Mouse (Mus musculus) lung, postnatal 25 days (tissue): Measurements from ENCODE around the gene Col27a1.

Experiments used
- DNase-seq: peaks from one replicate; pipeline ENCODE4 v3.0.0; 2022; ENCODE audit warnings: low spot score

Col27a1 gene

DNA sequence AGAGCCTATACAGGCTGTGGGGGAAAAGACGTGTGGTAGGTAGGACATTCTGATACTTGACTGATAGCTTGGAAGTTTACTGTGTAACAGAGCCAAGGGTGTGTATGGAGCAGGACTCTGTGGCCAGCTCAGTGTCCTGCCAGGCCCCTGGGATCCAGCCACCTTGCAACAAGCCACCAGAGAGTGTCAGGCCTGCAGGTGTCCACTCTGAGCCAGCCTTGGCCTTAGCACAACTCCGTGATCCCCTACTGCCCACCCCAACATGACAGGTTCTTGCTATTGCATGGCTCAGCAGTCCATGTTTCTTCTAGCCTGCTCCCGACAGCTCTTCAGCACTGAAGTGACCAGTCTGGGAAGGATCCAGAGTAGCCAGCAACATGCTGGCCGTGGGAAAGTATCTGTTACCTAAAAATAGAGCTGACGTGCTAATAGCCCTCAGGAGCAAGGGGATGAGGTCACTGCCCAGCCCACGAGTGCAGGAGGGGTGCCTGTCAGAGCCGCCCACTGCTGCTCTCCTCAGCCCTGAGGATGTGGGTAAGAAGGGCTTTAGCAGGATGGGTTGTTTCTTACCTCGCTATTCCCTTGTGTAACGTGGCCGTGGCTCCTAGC lies 96.5 kb downstream of the Col27a1 start:
- peak; percentile 44 for DNase-seq

DNA sequence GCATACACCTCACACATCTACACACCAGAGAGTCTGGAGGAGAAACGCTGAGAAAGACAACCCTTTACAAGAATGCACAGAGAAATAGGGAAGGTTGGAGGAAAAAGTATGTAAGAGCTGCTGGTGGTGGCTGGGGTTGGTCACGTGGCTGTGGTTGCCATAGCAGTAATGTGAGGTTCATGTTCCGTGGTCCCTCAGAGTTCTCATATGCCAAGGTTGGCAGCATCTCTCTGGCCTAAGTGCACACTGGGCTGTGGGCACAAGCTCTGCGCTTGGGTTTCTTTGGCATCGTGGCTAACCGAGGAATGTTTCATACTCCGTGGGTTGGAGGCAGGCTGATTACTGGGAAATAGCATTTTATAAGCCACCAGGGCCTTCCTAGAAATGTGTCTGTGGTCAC lies 97.6 kb downstream of the Col27a1 start:
- DNase-seq = no peak

DNA sequence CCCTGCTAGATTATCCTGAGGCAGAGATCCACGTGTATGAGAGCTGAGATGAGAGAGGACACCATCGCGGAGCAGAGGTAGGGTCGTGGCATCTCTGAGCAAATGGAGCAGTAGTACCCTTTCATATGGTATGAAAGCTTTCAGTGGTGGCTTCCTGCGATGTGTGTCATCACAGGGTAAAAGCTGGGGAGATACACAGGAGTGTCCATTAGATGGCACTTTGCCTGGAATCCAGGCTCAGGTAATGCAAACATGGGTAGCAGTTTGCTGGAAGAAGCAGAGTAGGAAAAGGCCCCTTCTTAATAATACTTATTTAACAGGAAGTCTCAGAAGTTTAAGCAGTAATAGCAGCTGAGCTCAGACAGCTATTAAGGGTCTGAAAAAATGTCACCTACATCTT lies 100.3 kb downstream of the Col27a1 start:
- DNase-seq = no peak

DNA sequence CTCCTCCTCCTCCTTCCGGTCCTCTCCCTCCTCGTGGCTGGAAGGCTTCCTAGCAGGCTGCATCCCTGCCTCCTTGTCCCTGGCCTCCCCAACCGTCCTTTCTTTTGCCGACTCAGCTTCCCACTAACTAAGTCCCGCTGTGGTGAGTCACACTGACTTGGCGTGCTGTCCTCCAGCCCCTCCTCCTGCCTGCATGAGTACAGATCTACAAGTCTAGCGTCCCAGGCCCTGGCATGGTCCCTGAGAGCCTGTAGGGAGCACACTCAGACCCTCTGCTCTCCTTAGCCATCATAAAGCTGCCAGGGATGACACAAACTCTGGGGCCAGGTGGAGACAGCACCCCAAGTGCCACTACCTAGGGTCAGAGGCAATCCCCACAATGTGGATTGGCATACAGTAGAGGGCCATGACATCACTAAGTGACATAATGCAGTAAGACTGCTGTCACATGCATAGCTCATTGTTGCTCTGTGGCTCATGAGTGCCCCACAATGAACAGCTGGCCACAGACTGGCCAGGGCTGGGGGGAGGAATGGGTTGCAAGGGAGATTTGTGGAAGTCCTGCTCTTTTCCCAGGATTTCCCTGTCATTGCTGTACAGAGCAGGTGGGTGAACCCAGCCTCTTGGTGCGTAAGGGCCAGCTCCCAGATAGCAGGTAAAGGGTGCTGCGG lies 102.4 kb downstream of the Col27a1 start:
- peak; percentile 7 for DNase-seq

DNA sequence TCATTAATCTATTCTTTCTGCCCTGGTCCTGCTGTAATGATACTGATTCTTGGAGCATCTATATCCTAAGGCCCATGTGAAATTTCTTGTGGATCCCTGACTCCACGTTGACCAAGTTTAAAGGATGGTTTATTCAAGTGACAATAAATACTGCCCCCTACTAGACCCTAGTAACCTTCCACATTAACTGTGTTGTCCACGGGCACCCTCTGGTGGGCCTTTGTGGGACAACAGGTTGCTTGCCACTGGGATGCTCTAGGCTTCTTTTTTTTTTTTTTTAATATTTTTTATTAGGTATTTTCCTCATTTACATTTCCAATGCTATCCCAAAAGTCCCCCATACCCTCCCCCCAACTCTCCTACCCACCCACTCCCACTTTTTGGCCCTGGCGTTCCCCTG lies 105.8 kb downstream of the Col27a1 start:
- peak; percentile 25 for DNase-seq

DNA sequence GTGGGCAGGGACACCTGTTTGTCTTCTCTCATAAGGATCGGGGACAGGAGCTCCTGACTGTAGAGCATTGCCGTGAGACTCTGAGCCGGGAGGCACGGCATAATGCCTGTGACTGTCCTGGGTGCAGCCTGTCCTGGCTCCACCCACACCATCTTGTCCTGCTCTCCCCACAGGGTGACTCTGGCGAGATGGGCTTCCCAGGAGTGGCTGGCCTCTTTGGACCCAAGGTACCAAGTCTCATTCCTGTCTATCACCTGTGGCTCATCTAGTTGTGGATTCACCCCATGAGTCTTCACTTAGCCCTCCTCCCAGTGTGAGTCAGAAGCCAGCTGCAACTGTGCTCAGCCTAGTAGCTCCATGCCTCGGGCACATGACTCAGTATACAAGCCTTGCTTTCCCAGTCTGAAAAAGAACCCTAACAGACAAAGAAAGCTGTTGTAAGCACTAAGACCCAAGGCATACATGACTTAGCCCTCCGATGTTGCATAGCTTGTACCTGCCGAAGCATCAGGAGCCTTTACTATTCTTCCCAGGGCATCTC lies 109.5 kb downstream of the Col27a1 start:
- DNase-seq = no peak

DNA sequence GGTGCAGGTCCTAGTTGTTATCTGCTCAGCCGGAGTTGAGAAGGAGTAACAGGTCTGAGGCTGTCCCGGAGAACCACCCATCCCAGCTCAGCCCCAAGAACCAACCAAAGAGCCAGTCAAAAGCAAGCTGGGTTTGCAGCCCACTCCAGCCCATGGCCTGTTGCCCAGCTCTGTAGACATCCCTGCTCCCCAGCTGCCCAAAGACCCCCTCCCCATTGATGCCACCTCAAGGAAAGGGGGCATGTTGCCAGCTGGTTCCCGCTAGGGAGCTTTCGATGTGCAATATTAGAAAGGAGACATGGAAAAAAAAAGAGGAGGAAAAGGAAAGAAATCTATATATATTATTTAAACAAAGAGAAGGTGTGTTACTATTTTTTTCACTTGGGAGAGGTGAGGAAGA lies 119.6 kb downstream of the Col27a1 start:
- no peak for DNase-seq

DNA sequence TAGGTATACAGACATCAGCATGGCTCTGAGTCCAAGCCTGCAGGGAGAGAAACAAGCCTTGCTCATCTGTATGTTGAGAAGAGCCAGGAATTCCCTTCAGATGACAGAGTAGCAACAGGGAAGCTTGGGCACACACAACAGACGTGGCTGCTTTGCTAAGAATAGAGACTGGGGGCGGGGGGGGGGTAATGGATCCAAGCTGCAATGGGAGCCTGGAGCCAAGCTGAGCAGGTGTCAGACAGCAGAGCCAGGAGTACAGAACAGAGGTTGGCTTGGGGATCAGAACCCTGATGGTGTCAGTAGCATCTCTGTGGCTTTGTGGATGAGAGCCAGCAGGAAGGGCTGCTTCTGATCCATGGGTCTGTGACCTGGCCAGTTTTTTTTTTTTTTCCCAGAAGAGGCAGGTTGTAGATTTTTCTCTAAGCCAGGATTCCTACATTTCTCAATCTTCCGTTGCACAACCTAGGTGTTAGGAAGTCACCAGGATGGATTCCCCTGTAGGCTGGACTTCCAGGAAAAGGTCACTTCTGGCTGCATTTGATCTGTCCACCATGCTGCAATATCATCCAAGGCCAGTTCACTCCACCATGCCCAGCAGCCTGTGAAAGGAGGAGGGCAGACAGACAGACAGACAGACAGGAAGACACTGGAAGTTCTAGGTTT lies 124.7 kb downstream of the Col27a1 start:
- DNase-seq = no peak

DNA sequence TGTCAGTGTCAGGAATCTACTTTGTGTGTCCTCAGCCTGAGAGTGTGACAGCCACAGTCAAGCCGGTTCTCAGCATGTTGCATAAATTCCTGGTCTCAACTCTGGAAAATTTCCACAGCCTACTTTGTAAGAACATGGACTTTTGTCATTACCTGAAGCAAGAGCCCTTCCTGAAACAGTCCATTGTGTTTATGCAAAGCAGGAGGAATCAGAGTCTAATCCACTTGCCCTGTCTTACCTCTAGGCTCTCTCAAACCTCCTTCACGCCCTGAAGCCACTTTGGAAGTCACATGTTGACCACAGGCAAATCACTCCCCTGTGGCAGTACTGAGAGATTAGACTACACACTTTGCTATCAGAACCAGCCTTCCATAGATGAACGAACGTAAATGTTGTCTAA lies 128.7 kb downstream of the Col27a1 start:
- no peak for DNase-seq

DNA sequence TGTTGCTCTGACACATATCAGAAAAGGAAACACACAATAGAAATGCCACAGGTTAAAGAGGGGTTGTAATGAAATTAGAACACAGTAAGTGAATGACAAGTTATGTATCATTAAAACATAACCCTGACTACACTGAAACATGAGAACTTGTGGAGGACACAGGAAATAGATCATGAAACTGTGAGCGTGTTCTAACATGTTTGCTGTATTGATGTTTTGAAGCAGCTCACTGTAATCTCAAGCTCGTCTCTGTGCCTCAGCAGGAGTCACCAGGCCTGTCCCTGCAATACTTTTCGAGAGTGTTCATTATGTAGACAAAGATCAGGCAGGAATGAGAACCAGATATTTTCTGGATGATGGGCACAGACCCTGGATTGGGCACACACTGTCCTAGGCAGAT lies 129.8 kb downstream of the Col27a1 start:
- no peak for DNase-seq

DNA sequence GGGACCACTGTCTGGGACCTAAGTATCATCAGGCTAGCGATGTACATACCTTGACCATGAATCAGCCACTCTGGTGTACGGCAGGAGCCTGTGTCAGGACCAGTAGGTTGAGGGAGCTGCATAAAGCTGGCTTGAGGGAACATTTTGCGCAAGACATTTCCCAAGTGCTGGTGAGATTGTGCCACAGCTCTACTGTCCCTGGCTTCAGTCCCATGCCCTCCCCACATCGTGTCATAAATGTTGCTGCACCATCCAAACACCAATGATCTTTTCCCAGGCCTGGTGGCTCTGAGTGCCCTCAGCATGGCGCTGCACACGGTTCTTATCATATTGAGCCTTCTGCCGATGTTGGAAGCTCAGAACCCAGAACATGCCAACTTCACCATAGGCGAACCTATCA lies 130.5 kb downstream of the Col27a1 start, which contains the start of gene Orm1:
TSS of gene Orm1 (plus strand) at position 266 of the 400 bp plus-strand sequence.
- peak; percentile 48 for DNase-seq

DNA sequence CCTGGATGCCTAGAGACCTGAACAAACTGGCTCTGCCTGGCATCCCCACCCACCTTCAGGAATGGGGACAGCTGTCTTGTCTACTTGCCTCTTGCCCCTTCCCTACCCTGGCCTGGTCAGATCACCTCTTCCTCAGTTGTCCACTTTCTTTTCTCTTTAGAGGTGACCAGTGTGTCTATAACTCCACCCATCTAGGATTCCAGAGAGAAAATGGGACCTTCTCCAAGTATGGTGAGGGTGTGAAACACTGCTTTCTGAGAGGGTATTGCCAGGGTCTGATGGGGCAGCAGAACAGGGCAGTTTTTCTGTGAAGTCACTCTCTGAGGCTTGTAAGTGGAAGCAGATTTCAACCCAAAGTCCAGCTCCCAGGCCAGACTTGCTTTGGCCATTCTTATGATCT lies 131.5 kb downstream of the Col27a1 start:
- DNase-seq = no peak

DNA sequence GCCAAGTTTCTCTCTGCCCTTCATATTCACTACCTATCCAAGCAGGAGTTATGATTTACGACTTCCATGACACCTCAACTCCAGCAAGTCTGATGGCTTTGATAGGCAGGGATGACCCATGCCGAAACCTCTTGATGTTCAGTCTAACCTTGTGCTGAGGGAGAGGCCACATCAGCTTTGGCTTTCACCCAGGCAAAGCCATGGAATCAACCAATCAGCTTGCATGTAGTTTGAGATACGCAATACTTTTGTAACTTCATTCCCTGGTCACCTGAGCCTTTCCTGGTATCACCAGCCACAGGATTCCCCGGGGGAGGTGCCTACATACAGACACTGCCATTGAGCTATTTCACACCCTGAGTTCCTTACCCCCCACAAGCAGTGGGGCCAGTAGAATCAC lies 132.9 kb downstream of the Col27a1 start:
- DNase-seq = no peak

DNA sequence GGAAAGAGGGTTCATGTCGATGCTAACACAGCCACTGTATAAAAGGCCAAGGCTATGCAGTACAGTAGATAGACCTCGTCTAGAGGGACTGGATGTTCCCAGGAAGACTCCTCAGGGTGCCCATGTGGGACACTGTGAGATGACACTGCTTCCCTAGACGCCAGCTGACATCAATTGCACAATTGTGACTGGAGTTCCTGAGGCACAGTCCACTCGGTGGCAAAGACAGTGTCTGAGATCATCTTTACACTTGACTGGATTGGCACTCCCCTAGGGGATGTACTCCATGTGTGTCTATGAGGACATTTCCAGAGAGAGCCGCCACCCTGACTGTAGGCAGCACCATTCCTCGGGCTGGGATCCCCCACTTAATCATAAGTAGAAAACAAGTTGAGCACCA lies 134.7 kb downstream of the Col27a1 start:
- no peak for DNase-seq

DNA sequence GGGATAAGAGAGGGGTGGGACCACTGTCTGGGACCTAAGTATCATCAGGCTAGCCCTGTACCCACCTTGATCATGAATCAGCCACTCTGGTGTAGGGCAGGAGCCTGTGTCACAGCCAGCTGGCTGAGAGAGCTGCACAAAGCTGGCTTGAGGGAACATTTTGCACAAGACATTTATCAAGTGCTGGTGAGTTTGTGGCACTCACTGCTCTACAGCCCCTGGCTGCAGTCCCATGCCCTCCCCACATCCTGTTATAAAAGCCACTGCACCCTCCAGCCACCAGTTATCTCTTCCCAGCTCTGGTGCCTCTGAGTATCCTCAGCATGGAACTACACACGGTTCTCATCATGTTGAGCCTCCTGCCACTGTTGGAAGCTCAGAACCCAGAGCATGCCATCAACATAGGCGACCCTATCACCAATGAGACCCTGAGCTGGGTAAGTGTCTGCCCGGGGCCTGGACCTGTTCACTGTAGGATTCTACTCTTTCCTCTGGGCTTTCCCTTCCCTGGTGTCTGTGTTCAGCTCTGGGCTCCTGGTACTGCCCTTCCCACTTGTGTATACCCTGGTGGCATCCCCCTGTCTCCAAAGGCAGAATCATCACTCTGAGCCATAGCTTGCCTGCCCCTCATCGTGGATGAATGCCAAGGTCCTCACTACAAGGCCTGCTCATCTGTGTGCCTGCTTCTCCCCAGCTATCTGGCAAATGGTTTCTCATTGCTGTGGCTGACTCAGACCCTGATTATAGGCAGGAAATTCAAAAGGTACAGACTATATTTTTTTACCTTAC lies 142.3 kb downstream of the Col27a1 start, which contains the start of gene Orm3:
TSS of gene Orm3 (plus strand) at position 286 of the 789 bp plus-strand sequence.
- no peak for DNase-seq

DNA sequence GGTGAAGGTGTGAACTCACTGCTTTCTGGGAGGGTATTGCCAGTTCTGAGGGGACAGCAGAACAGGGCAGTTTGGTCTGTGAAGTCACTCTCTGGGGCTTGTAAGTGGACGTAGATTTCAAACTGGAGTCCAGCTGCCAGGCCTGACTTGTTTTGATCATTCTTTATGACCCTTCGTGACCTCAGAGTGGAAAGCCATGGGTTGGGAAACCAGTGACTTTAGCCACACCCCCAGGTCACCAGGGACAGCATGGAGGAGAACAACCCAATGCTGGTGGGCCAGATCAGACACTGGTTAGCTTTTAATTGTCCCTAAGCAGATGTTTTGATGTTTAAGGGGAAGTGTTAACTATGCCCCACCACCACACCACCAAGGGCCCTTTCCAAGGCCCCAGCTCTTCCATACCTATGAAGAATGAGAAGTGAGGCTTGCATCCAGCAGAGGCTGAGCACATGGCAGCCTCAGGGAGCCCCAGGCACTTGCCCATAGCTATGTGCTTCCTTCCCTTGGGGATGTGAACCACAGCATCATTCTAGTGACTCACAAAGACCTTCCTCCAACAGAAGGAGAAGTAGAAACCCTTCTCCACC lies 143.3 kb downstream of the Col27a1 start:
- peak; percentile 36 for DNase-seq

DNA sequence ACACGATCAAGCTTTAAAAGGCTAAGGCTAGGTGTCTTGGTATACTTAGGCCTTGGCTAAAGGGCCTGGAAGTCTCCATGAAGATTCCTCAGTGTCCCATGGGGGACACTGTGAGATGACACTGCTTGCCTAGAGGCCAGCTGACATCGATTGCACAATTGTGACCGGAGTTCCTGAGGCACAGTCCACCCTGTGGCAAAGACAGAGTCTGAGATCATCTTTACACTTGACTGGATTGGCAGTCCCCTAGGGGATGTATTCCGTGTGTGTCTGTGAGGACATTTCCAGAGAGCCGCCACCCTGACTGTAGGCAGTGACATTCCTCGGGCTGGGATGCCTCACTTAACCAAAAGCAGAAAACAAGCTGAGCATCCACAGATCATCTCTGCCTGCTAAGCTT lies 146.1 kb downstream of the Col27a1 start:
- DNase-seq = no peak

DNA sequence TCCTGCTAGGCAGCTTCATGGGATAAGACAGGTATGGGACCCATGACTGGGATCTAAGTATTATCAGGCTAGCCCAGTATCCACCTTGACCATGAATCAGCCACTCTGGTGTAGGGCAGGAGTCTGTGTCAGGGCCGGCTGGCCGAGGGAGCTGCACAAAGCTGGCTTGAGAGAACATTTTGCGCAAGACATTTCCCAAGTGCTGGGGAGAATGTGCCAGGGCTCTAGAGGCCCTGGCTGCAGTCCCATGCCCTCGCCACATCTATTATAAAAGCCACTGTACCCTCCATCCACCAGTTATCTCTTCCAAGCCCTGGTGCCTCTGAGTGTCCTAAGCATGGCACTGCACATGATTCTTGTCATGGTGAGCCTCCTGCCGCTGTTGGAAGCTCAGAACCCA lies 148.3 kb downstream of the Col27a1 start, which contains the start of gene Orm2:
TSS of gene Orm2 (plus strand) at position 300 of the 400 bp plus-strand sequence.
- peak; percentile 62 for DNase-seq

DNA sequence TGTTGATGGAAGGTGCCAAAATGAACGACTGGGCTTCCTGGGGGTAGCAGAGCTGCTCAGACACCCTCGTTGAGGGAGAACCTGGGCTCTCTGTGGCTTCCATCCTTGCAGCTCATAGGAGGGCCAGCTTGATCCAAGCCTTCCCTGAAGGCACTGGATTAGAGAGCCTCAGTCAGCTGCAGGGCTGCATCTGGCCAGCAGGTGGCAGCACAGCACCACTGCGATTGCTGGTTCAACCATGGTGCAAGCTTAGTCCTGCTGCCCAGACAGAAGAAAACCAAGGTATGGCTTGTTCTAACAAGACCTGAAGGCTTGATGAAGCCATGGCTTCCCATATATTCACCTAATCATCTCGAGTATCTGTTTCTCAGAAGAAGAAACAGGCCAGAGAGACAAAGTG lies 154.8 kb downstream of the Col27a1 start:
- DNase-seq = peak; percentile 85

DNA sequence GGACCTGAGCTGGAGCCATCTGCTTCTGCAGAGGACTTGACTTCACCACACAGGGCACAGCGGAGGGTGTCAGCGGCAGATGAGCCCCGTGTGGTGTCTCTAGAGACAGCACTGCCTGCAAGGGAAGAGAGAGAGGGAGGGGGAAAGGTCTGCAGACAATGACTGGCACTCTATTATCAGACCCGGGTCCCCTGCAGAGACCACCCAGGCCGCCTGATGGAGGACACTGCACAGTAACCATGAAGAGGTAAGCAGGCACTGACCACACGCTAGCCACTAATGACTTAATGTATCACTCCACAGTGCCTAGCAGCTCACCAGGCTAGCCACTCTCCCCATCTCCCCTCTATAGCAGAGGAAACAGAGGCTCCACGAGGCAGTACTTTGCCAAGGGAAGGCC lies 157.1 kb downstream of the Col27a1 start:
- no peak for DNase-seq

DNA sequence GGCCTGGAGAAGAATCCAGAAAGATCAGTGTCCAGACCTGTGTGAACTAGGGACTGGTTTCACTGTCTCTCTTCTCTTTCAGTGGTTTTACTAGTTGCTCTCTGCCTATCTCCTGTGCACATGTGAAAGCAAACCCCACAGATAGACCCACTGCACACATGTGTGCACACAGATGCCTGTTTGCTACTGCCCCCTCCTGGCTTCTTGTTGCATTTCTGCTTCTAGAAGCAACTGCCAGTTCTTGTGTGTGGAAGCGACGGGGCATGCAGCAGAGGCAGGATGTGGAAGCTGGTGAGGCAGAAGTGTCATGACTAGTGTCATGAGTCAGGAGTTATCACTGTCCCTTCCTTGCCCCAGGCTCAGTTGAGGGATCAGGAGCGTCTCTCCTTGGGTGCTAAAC lies 158.1 kb downstream of the Col27a1 start:
- no peak for DNase-seq

DNA sequence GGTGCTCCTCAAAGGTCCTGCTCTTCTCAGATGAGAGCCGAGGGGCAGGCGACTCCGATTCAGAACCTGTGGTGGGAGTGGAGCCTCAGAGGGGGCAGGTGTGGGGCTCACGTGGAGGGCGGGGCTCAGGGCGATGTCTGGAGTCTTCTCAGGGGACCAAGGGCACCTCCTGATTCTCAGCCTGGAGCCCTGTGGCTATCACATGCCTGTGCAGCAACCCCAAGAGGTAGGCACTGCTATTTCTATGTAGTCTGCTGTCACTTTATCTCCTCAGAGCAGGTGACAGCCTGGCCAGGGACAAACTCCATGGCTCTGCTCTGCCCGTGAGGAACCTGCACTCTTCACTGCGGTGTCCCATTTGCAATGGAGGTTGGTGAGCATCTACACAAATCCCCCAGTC lies 159.6 kb downstream of the Col27a1 start:
- DNase-seq = no peak
